Mouse (Mus musculus): ENCODE results near the gene Cfdp1. TPM values are rescaled to one million over a fixed set of nuclear protein-coding genes. Genes with fewer than 3 reads are reported as not detected.

The Cfdp1 gene
- polyA plus RNA-seq, 1 experiment from 2014 or later, result 180 TPM

GRCm38 (mm10) chr8:111877711-111878110, 23.6 kb upstream of the Cfdp1 start:
- H3K4me1 ChIP-seq (replicated peaks; ENCODE audit: insufficient read depth, low read length), result 0 out of 2 replicates have a peak, but pooled peaks cover 3% of the 10 kb centered on the region
- WGBS, result 69% methylated on average over 9 of the region's 9 CpGs
- H3K9ac ChIP-seq (ENCODE audit: low read depth, low read length), result no peak overlapping the region
- H3K27ac ChIP-seq, result no peak overlapping the region
- DNase-seq (ENCODE audit: low spot score) (no peak), ATAC-seq (replicated peaks; ENCODE audit: low FRiP score, low read depth) (no peak)
- no peaks in the 10 kb centered on the region for H3K27me3 ChIP-seq (ENCODE audit: insufficient read depth, low read length)
- no peak overlapping the region for H3K4me3 ChIP-seq (replicated peaks; ENCODE audit: low read depth, low read length)
- H3K9me3 ChIP-seq (replicated peaks; ENCODE audit: low read length), result no peaks in the 10 kb centered on the region
- no peak for TF ChIP-seq CTCF (IDR thresholded peaks at IDR 0.05; ENCODE audit: low read depth)
- H3K36me3 ChIP-seq (ENCODE audit: insufficient read depth, low read length), result no peaks in the 10 kb centered on the region
- no peak overlapping the region for H3K4me2 ChIP-seq (ENCODE audit: low read length)

- no peaks in the 10 kb centered on the region for H3K9me3 ChIP-seq (replicated peaks; ENCODE audit: low read length)
- ATAC-seq (replicated peaks; ENCODE audit: low FRiP score, low read depth), result peak; percentile 98
Observed at GRCm38 (mm10) chr8:111876355-111876948, 22.4 kb upstream of the Cfdp1 start, which contains the start of gene Tmem170. TSS of gene Tmem170 (minus strand) at chr8:111876750.

GRCm38 (mm10) chr8:111875758-111876157, 21.7 kb upstream of the Cfdp1 start:
- Histone ChIP-seq H3K36me3 (ENCODE audit: insufficient read depth, low read length) (no peaks in the 10 kb centered on the region), H3K4me1 (replicated peaks; ENCODE audit: insufficient read depth, low read length) (0 out of 2 replicates have a peak, but pooled peaks cover 3% of the 10 kb centered on the region), H3K4me3 (replicated peaks; ENCODE audit: low read depth, low read length) (peak overlapping the region; percentile 82), H3K9me3 (replicated peaks; ENCODE audit: low read length) (no peaks in the 10 kb centered on the region), H3K4me2 (ENCODE audit: low read length) (peak overlapping the region; percentile 84), H3K27me3 (ENCODE audit: insufficient read depth, low read length) (no peaks in the 10 kb centered on the region), H3K27ac (peak overlapping the region; percentile 85), H3K9ac (ENCODE audit: low read depth, low read length) (peak overlapping the region; percentile 75)
- DNase-seq (ENCODE audit: low spot score), result no peak
- TF ChIP-seq CTCF (IDR thresholded peaks at IDR 0.05; ENCODE audit: low read depth), result no peak
- no peak for ATAC-seq (replicated peaks; ENCODE audit: low FRiP score, low read depth)
- 5% methylated on average over 9 of the region's 9 CpGs for WGBS

More at GRCm38 (mm10) chr8:111876355-111876948, 22.4 kb upstream of the Cfdp1 start, which contains the start of gene Tmem170:
- Histone ChIP-seq H3K4me3 (replicated peaks; ENCODE audit: low read depth, low read length) (peak within 1 kb of the TSS; percentile 82), H3K36me3 (ENCODE audit: insufficient read depth, low read length) (no peaks in the 10 kb centered on the region), H3K4me1 (replicated peaks; ENCODE audit: insufficient read depth, low read length) (0 out of 2 replicates have a peak, but pooled peaks cover 3% of the 10 kb centered on the region), H3K9ac (ENCODE audit: low read depth, low read length) (peak within 1 kb of the TSS; percentile 75), H3K4me2 (ENCODE audit: low read length) (peak within 1 kb of the TSS; percentile 84), H3K27ac (peak within 1 kb of the TSS; percentile 85), H3K27me3 (ENCODE audit: insufficient read depth, low read length) (no peaks in the 10 kb centered on the region)
- WGBS, result under 1% methylated on average over 41 of the region's 53 CpGs
- peak; percentile 99 for DNase-seq (ENCODE audit: low spot score)
- peak; percentile 98 for TF ChIP-seq CTCF (IDR thresholded peaks at IDR 0.05; ENCODE audit: low read depth)

- Histone ChIP-seq H3K4me1 (replicated peaks; ENCODE audit: insufficient read depth, low read length) (0 out of 2 replicates have a peak, but pooled peaks cover 3% of the 10 kb centered on the region), H3K4me3 (replicated peaks; ENCODE audit: low read depth, low read length) (no peak overlapping the region), H3K27me3 (ENCODE audit: insufficient read depth, low read length) (no peaks in the 10 kb centered on the region), H3K9ac (ENCODE audit: low read depth, low read length) (no peak overlapping the region), H3K27ac (no peak overlapping the region), H3K36me3 (ENCODE audit: insufficient read depth, low read length) (no peaks in the 10 kb centered on the region), H3K9me3 (replicated peaks; ENCODE audit: low read length) (no peaks in the 10 kb centered on the region), H3K4me2 (ENCODE audit: low read length) (no peak overlapping the region)
- ATAC-seq (replicated peaks; ENCODE audit: low FRiP score, low read depth), result no peak
- no peak for TF ChIP-seq CTCF (IDR thresholded peaks at IDR 0.05; ENCODE audit: low read depth)
- WGBS, result 92% methylated on average over 3 of the region's 3 CpGs
- no peak for DNase-seq (ENCODE audit: low spot score)
Observed at GRCm38 (mm10) chr8:111871278-111871677, 17.2 kb upstream of the Cfdp1 start.

DNA sequence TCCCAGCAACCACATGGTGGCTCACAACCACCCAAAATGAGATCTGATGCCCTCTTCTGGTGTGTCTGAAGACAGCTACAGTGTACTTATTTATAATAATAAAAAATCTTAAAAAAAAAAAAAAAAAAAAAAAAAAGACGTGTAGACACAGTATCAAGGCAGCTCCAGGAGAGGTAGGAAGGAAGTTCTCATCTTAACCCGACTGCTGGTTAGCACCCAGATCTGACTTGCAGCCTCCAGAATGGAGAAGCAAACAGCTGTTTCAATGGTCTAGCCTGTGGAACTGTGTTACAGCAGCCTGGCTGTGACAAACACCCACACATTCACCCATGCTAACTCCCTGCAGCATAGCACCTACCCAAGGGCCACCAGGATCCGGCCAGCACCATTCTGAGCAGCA, 16.3 kb upstream of the Cfdp1 start:
- Histone ChIP-seq H3K36me3 (ENCODE audit: insufficient read depth, low read length) (no peaks in the 10 kb centered on the region), H3K4me3 (replicated peaks; ENCODE audit: low read depth, low read length) (no peak overlapping the region), H3K9me3 (replicated peaks; ENCODE audit: low read length) (no peaks in the 10 kb centered on the region), H3K9ac (ENCODE audit: low read depth, low read length) (no peak overlapping the region), H3K4me1 (replicated peaks; ENCODE audit: insufficient read depth, low read length) (0 out of 2 replicates have a peak, but pooled peaks cover 2% of the 10 kb centered on the region), H3K27ac (no peak overlapping the region), H3K27me3 (ENCODE audit: insufficient read depth, low read length) (no peaks in the 10 kb centered on the region), H3K4me2 (ENCODE audit: low read length) (no peak overlapping the region)
- 81% methylated on average over 3 of the region's 3 CpGs for WGBS
- no peak for TF ChIP-seq CTCF (IDR thresholded peaks at IDR 0.05; ENCODE audit: low read depth)
- no peak for DNase-seq (ENCODE audit: low spot score)
- ATAC-seq (replicated peaks; ENCODE audit: low FRiP score, low read depth), result no peak

DNA sequence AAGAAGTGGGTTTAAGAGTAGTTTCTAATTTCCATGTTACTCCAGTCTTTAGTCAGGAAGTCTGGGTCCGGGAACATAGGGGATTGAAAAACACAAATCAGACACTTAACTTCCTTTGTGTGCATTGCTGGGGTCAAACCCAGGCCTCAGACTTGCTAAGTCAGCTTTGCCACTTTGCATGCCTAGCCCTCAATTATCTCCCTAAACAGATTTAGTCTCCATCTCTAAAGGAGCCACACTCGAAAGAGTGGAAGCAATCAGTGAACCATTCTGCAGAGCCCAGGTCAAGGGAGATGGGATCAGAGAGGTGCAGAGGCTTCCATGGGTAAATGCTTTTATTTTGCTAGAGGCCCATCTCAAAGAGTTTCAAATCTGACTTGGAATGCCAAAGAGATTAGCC, 14.6 kb upstream of the Cfdp1 start:
- no peak overlapping the region for H3K4me3 ChIP-seq (replicated peaks; ENCODE audit: low read depth, low read length)
- H3K27ac ChIP-seq, result no peak overlapping the region
- DNase-seq (ENCODE audit: low spot score), result no peak
- H3K27me3 ChIP-seq (ENCODE audit: insufficient read depth, low read length), result no peaks in the 10 kb centered on the region
- no peaks in the 10 kb centered on the region for H3K36me3 ChIP-seq (ENCODE audit: insufficient read depth, low read length)
- H3K9me3 ChIP-seq (replicated peaks; ENCODE audit: low read length), result no peaks in the 10 kb centered on the region
- H3K4me1 ChIP-seq (replicated peaks; ENCODE audit: insufficient read depth, low read length), result no peaks in the 10 kb centered on the region
- WGBS, result 24% methylated on average over 2 of the region's 2 CpGs
- no peak for ATAC-seq (replicated peaks; ENCODE audit: low FRiP score, low read depth)
- H3K9ac ChIP-seq (ENCODE audit: low read depth, low read length), result no peak overlapping the region
- no peak overlapping the region for H3K4me2 ChIP-seq (ENCODE audit: low read length)
- TF ChIP-seq CTCF (IDR thresholded peaks at IDR 0.05; ENCODE audit: low read depth), result no peak

All from kidney, postnatal 0 days (tissue).